Mouse (Mus musculus) C2C12 (cell line): ENCODE measurements around the gene Cmss1.

ENCODE experiments used
- CEBPB ChIP-seq: IDR thresholded peaks from one replicate; pipeline ENCODE4 v1.6.1; 2011; ENCODE audit warnings: low read depth, mild to moderate bottlenecking, control low read depth, moderate library complexity
- CTCF ChIP-seq: IDR thresholded peaks from one replicate; pipeline ENCODE4 v1.5.1; 2011; ENCODE audit not compliant: control insufficient read depth, insufficient read depth, insufficient read length
- FOSL1 ChIP-seq: IDR thresholded peaks from one replicate; pipeline ENCODE4 v1.8.0; 2011; ENCODE audit warnings: mild to moderate bottlenecking, low read length; ENCODE audit not compliant: poor library complexity, insufficient read depth, severe bottlenecking
- MAX ChIP-seq: IDR thresholded peaks from one replicate; pipeline ENCODE4 v1.6.1; 2011; ENCODE audit warnings: mild to moderate bottlenecking, control low read depth
- MYOD1 ChIP-seq: IDR thresholded peaks from one replicate; pipeline ENCODE4 v1.6.1; 2011; ENCODE audit warnings: low read depth; ENCODE audit not compliant: control insufficient read depth, insufficient read length
- MYOG ChIP-seq: IDR thresholded peaks from one replicate; pipeline ENCODE4 v1.6.1; 2011; ENCODE audit not compliant: control insufficient read depth, insufficient read length; ENCODE audit errors: extremely low read depth
- USF1 ChIP-seq: IDR thresholded peaks from one replicate; pipeline ENCODE4 v1.6.1; 2011; ENCODE audit warnings: low read depth, mild to moderate bottlenecking, control low read depth, moderate library complexity

GRCm38 (mm10) chr16:57478451-57478850 is 128.2 kb downstream of the Cmss1 start:
- TF ChIP-seq CTCF = no peak
- no peak for TF ChIP-seq USF1
- TF ChIP-seq MAX = no peak
- no peak for TF ChIP-seq MYOD1
- no peak for TF ChIP-seq MYOG
- no peak for TF ChIP-seq CEBPB
- no peak for TF ChIP-seq FOSL1
